Comparison of ENCODE assay signal across 19 mouse cellular contexts in genomic region chr17:26008331-26008730, GRCm38 (mm10). TPM values are rescaled to one million over a fixed set of nuclear protein-coding genes. Genes with fewer than 3 reads are reported as not detected.
DNase-seq lines count a peak whose midpoint lies in the region; ATAC-seq lines count a peak whose summit lies in the region.
"Had no signal": no experiment of that assay in that cellular context is flagged by ENCODE, and none has a peak within 500 bp of the region (broad histone marks: within the 10 kb centered on the region; RNA-seq: fewer than 3 reads in every experiment).

No protein-coding gene starts in this region.

- H3K9me3 ChIP-seq in heart, embryonic 13.5 days: no peaks in the 10 kb centered on the region
- H3K9me3 ChIP-seq in limb, embryonic 12.5 days: no peaks in the 10 kb centered on the region
- no peaks in the 10 kb centered on the region for H3K9me3 ChIP-seq in limb, embryonic 10.5 days (replicated peaks)
- H3K9me3 ChIP-seq in liver, embryonic 11.5 days (ENCODE audit: control insufficient read depth, low read length): no peaks in the 10 kb centered on the region
- H3K9me3 ChIP-seq in liver, embryonic 13.5 days (replicated peaks): no peaks in the 10 kb centered on the region
- H3K9me3 ChIP-seq: embryonic facial prominence, embryonic 10.5 days; forebrain, embryonic 12.5 days; liver, embryonic 15.5 days; midbrain, embryonic 10.5 days had no signal

- ATAC-seq in heart, embryonic 13.5 days (ENCODE audit: extremely low read depth, insufficient number of reproducible peaks, low FRiP score, low TSS enrichment): no peak
- ATAC-seq in limb, embryonic 12.5 days (ENCODE audit: insufficient number of reproducible peaks, insufficient read depth, low FRiP score, low TSS enrichment, low read depth): no peak
- no peak for ATAC-seq in liver, embryonic 11.5 days (replicated peaks; ENCODE audit: low FRiP score)
- ATAC-seq in liver, embryonic 13.5 days (ENCODE audit: low read depth): no peak

- peak overlapping the region; percentile 81 for H3K27ac ChIP-seq in heart, embryonic 13.5 days (replicated peaks)
- 0 out of 2 replicates have a peak overlapping the region, but pooled peaks have one; percentile 56 for H3K27ac ChIP-seq in limb, embryonic 12.5 days
- H3K27ac ChIP-seq in limb, embryonic 10.5 days: no peak overlapping the region
- peak overlapping the region; percentile 23; the same call in 1 of the 2 replicates for H3K27ac ChIP-seq in liver, embryonic 11.5 days (ENCODE audit: low read depth, low read length)
- peak overlapping the region; percentile 15; the same call in 1 of the 2 replicates for H3K27ac ChIP-seq in liver, embryonic 13.5 days
- H3K27ac ChIP-seq: embryonic facial prominence, embryonic 10.5 days; forebrain, embryonic 12.5 days; liver, embryonic 15.5 days; macrophage; midbrain, embryonic 10.5 days had no signal

- no peaks in the 10 kb centered on the region for H3K27me3 ChIP-seq in heart, embryonic 13.5 days (replicated peaks)
- no peaks in the 10 kb centered on the region for H3K27me3 ChIP-seq in limb, embryonic 12.5 days
- no peaks in the 10 kb centered on the region for H3K27me3 ChIP-seq in limb, embryonic 10.5 days (ENCODE audit: low read depth, poor library complexity, severe bottlenecking)
- no peaks in the 10 kb centered on the region for H3K27me3 ChIP-seq in liver, embryonic 11.5 days (replicated peaks; ENCODE audit: control insufficient read depth, insufficient read depth, low read length)
- peaks cover 6% of the 10 kb centered on the region for H3K27me3 ChIP-seq in liver, embryonic 13.5 days
- H3K27me3 ChIP-seq: forebrain, embryonic 12.5 days had no signal

- peak overlapping the region; percentile 45 for H3K4me2 ChIP-seq in heart, embryonic 13.5 days
- no peak overlapping the region for H3K4me2 ChIP-seq in limb, embryonic 12.5 days
- peak overlapping the region; percentile 24 for H3K4me2 ChIP-seq in liver, embryonic 11.5 days
- H3K4me2 ChIP-seq in liver, embryonic 13.5 days: no peak overlapping the region
- H3K4me2 ChIP-seq: forebrain, embryonic 12.5 days had no signal

- peak overlapping the region; percentile 11; the same call in 1 of the 2 replicates for H3K4me3 ChIP-seq in heart, embryonic 13.5 days
- no peak overlapping the region for H3K4me3 ChIP-seq in limb, embryonic 12.5 days (replicated peaks)
- no peak overlapping the region for H3K4me3 ChIP-seq in limb, embryonic 10.5 days
- H3K4me3 ChIP-seq in liver, embryonic 11.5 days (ENCODE audit: low read depth, low read length): no peak overlapping the region; the same call in 1 of the 2 replicates
- no peak overlapping the region for H3K4me3 ChIP-seq in liver, embryonic 13.5 days (replicated peaks)
- H3K4me3 ChIP-seq: embryonic facial prominence, embryonic 10.5 days; forebrain, embryonic 12.5 days; liver, embryonic 15.5 days; midbrain, embryonic 10.5 days had no signal

- no peak for DNase-seq in heart, adult 11 months
- no peak for DNase-seq in limb, embryonic 10.5 days (ENCODE audit: low spot score)
- DNase-seq in liver, embryonic 11.5 days (ENCODE audit: low spot score): no peak
- DNase-seq in liver, embryonic 13.5 days: no peak
- no peak for DNase-seq in testis, postnatal 10 days (ENCODE audit: low spot score)
- DNase-seq: adrenal gland, adult 8-10 months; cerebellum, adult 8-10 months; gastrocnemius, postnatal 36 days; kidney, adult 2 months; right cerebral cortex, postnatal 14 days had no signal

- peak overlapping the region; percentile 44 for H3K9ac ChIP-seq in heart, embryonic 13.5 days
- H3K9ac ChIP-seq in limb, embryonic 12.5 days (replicated peaks): no peak overlapping the region
- no peak overlapping the region for H3K9ac ChIP-seq in liver, embryonic 11.5 days (ENCODE audit: low read depth, low read length)
- no peak overlapping the region for H3K9ac ChIP-seq in liver, embryonic 13.5 days
- H3K9ac ChIP-seq: forebrain, embryonic 12.5 days; liver, embryonic 15.5 days had no signal

- H3K36me3 ChIP-seq in heart, embryonic 13.5 days: peaks cover 52% of the 10 kb centered on the region
- H3K36me3 ChIP-seq in limb, embryonic 12.5 days: peaks cover 62% of the 10 kb centered on the region
- peaks cover 79% of the 10 kb centered on the region for H3K36me3 ChIP-seq in limb, embryonic 10.5 days
- H3K36me3 ChIP-seq in liver, embryonic 11.5 days (ENCODE audit: control insufficient read depth, insufficient read depth, low read length): no peaks in the 10 kb centered on the region
- H3K36me3 ChIP-seq in liver, embryonic 13.5 days: no peaks in the 10 kb centered on the region
- H3K36me3 ChIP-seq: liver, embryonic 15.5 days had no signal

- peaks cover 28% of the 10 kb centered on the region for H3K4me1 ChIP-seq in heart, embryonic 13.5 days
- peaks cover 5% of the 10 kb centered on the region; the same call in 1 of the 2 replicates for H3K4me1 ChIP-seq in limb, embryonic 12.5 days (replicated peaks)
- peaks cover 13% of the 10 kb centered on the region for H3K4me1 ChIP-seq in limb, embryonic 10.5 days
- H3K4me1 ChIP-seq in liver, embryonic 11.5 days (replicated peaks; ENCODE audit: control insufficient read depth, insufficient read depth, low read length): peaks cover 42% of the 10 kb centered on the region
- peaks cover 73% of the 10 kb centered on the region for H3K4me1 ChIP-seq in liver, embryonic 13.5 days (replicated peaks)
- H3K4me1 ChIP-seq: forebrain, embryonic 12.5 days; midbrain, embryonic 10.5 days had no signal

RNA-seq across cellular contexts. Expression of gene Capn15, which starts 22.7 kb away (rescaled TPM):
- polyA plus RNA-seq in heart, embryonic 13.5 days (2015; fragmentation: Nextera tagmentation; extraction: Ambion mirVana): 9.3 and 10.6 TPM in 2 replicates
- polyA plus RNA-seq in limb, embryonic 12.5 days (2016; fragmentation: Nextera tagmentation; extraction: Ambion mirVana): 32.8 and 33.9 TPM in 2 replicates
- polyA plus RNA-seq in limb, embryonic 10.5 days (2016; fragmentation: Nextera tagmentation; extraction: Ambion mirVana): 38.7 and 38.9 TPM in 2 replicates
- 23.0 and 27.4 TPM in 2 replicates for polyA plus RNA-seq in liver, embryonic 11.5 days (2014; fragmentation: Nextera tagmentation; extraction: Ambion mirVana)
- 11.1 and 12.3 TPM in 2 replicates for polyA plus RNA-seq in liver, embryonic 13.5 days (2015; fragmentation: Nextera tagmentation; extraction: Ambion mirVana)

RNA-seq across cellular contexts. Expression of gene A930017K11Rik, which starts 56.0 kb away (rescaled TPM):
- polyA plus RNA-seq in heart, embryonic 13.5 days (2015; fragmentation: Nextera tagmentation; extraction: Ambion mirVana): 0.13 and 0.15 TPM in 2 replicates
- polyA plus RNA-seq in limb, embryonic 12.5 days (2016; fragmentation: Nextera tagmentation; extraction: Ambion mirVana): 0.10 and 0.27 TPM in 2 replicates
- polyA plus RNA-seq in limb, embryonic 10.5 days (2016; fragmentation: Nextera tagmentation; extraction: Ambion mirVana): 0.08 and 0.20 TPM in 2 replicates
- 0.68 and 0.85 TPM in 2 replicates for polyA plus RNA-seq in liver, embryonic 11.5 days (2014; fragmentation: Nextera tagmentation; extraction: Ambion mirVana)
- polyA plus RNA-seq in liver, embryonic 13.5 days (2015; fragmentation: Nextera tagmentation; extraction: Ambion mirVana): 0.24 and 0.32 TPM in 2 replicates
- polyA plus RNA-seq: macrophage; spleen, adult 2 months; thymus, postnatal 0 days had no signal

Comparison
In these comparisons a context has a peak if more than half of its experiments do, and no peak if none do; other contexts are left out.
1. H3K4me2 ChIP-seq: peak in heart, embryonic 13.5 days (single experiment) and liver, embryonic 11.5 days (single experiment); none in limb, embryonic 12.5 days (single experiment) and liver, embryonic 13.5 days (single experiment).